17 mouse cellular contexts compared by ENCODE assay signal in the genomic region with DNA sequence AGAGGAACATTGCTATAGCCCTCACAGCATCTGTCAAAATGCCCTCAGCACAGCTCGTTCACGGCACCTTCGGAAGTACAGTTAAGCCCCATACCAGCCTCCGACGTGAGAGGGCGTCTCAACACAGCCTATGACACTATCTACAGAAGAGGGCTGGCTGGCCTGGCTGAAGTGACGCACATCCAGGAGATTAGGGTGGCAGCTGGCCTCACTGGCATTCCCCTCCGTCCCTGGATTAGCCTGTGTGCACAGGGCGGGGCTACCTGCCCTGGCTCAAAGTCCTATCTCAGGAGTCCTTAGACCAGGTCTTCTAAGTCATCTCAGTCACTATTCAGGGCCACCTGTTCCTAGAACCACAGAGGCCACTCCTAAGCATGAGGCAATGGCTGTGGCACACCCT. TPM values are rescaled to one million over a fixed set of nuclear protein-coding genes. Genes with fewer than 3 reads are reported as not detected.
DNase-seq lines count a peak whose midpoint lies in the region; ATAC-seq and TF ChIP-seq lines count a peak whose summit lies in the region.
"Had no signal": no experiment of that assay in that cellular context is flagged by ENCODE, and none has a peak within 500 bp of the region (broad histone marks: within the 10 kb centered on the region; RNA-seq: fewer than 3 reads in every experiment).

No protein-coding gene starts in this region.

- no peak overlapping the region for H3K9ac ChIP-seq in heart, embryonic 15.5 days
- 0 out of 2 replicates have a peak overlapping the region, but pooled peaks have one; percentile 30 for H3K9ac ChIP-seq in intestine, embryonic 16.5 days (ENCODE audit: low read depth, low read length)
- H3K9ac ChIP-seq: forebrain, postnatal 0 days; hindbrain, embryonic 13.5 days; limb, embryonic 15.5 days had no signal

- no peaks in the 10 kb centered on the region for H3K9me3 ChIP-seq in heart, embryonic 15.5 days (replicated peaks)
- no peaks in the 10 kb centered on the region for H3K9me3 ChIP-seq in intestine, embryonic 16.5 days (ENCODE audit: control insufficient read depth, low read length)
- H3K9me3 ChIP-seq: hindbrain, embryonic 13.5 days; limb, embryonic 15.5 days; midbrain, embryonic 10.5 days had no signal

- peaks cover 18% of the 10 kb centered on the region; the same call in 1 of the 2 replicates for H3K36me3 ChIP-seq in heart, embryonic 15.5 days
- H3K36me3 ChIP-seq in intestine, embryonic 16.5 days (ENCODE audit: control insufficient read depth, insufficient read depth, low read length): peaks cover 3% of the 10 kb centered on the region; the same call in 1 of the 2 replicates
- H3K36me3 ChIP-seq in small intestine, adult 2 months (ENCODE audit: control insufficient read depth, insufficient read depth, low read length): peaks cover 45% of the 10 kb centered on the region

- H3K27me3 ChIP-seq in heart, embryonic 15.5 days: no peaks in the 10 kb centered on the region
- no peaks in the 10 kb centered on the region for H3K27me3 ChIP-seq in intestine, embryonic 16.5 days (replicated peaks; ENCODE audit: control insufficient read depth, insufficient read depth, low read length)
- H3K27me3 ChIP-seq in small intestine, adult 2 months (ENCODE audit: control insufficient read depth, insufficient read depth, low read length): no peaks in the 10 kb centered on the region
- H3K27me3 ChIP-seq: hindbrain, embryonic 13.5 days; limb, embryonic 15.5 days had no signal

- TF ChIP-seq POLR2A in small intestine, adult 2 months (IDR thresholded peaks at IDR 0.05; ENCODE audit: low read depth, low read length): 0 out of 2 replicates have a peak, but pooled peaks have one; percentile 10

- H3K27ac ChIP-seq in heart, embryonic 15.5 days: no peak overlapping the region
- H3K27ac ChIP-seq in intestine, embryonic 16.5 days (ENCODE audit: low read length): peak overlapping the region; percentile 92
- peak overlapping the region; percentile 97 for H3K27ac ChIP-seq in small intestine, adult 2 months (ENCODE audit: insufficient read depth, low read depth, low read length)
- H3K27ac ChIP-seq: hindbrain, embryonic 13.5 days had no signal

- no peak for DNase-seq in heart, adult 18-20 months
- peak; percentile 36 to 54 for DNase-seq in lung, adult 18-20 months
- no peak for DNase-seq in lung, postnatal 25 days (ENCODE audit: low spot score)
- DNase-seq in ovary, postnatal 36 days (ENCODE audit: low spot score): no peak
- no peak for DNase-seq in cerebellum, adult 9-11 months
- DNase-seq: adrenal gland, postnatal 10 days; cerebellum, postnatal 10 days; forebrain, postnatal 0 days; gastrocnemius, postnatal 14 days; right cerebral cortex, postnatal 4 days had no signal

- TF ChIP-seq CTCF in small intestine, adult 2 months (IDR thresholded peaks at IDR 0.05; ENCODE audit: extremely low read depth, insufficient read length, insufficient replicate concordance, low read depth, low read length): peak; percentile 69; the same call in 1 of the 2 replicates

- H3K4me1 ChIP-seq in heart, embryonic 15.5 days (replicated peaks): peaks cover 9% of the 10 kb centered on the region
- H3K4me1 ChIP-seq in intestine, embryonic 16.5 days (ENCODE audit: control insufficient read depth, insufficient read depth, low read length): peaks cover 47% of the 10 kb centered on the region
- peaks cover 61% of the 10 kb centered on the region for H3K4me1 ChIP-seq in small intestine, adult 2 months (ENCODE audit: control insufficient read depth, insufficient read depth, insufficient read length, low read length)
- H3K4me1 ChIP-seq: hindbrain, embryonic 13.5 days had no signal

- peak; percentile 13; the same call in 1 of the 2 replicates for ATAC-seq in heart, embryonic 15.5 days (replicated peaks; ENCODE audit: insufficient number of reproducible peaks, insufficient read depth, low FRiP score, low read depth)
- peak; percentile 92 for ATAC-seq in intestine, embryonic 16.5 days
- ATAC-seq: forebrain, postnatal 0 days had no signal

- WGBS in heart, embryonic 15.5 days: 51% methylated on average over 9 of the region's 9 CpGs
- 60% methylated on average over 9 of the region's 9 CpGs for WGBS in intestine, embryonic 16.5 days
- 24% methylated on average over 9 of the region's 9 CpGs for WGBS in small intestine, adult 2 months

- H3K4me2 ChIP-seq in heart, embryonic 15.5 days: no peak overlapping the region
- 0 out of 2 replicates have a peak overlapping the region, but pooled peaks have one; percentile 14 for H3K4me2 ChIP-seq in intestine, embryonic 16.5 days (ENCODE audit: low read depth, low read length)
- H3K4me2 ChIP-seq: hindbrain, embryonic 13.5 days; limb, embryonic 15.5 days had no signal

- no peak overlapping the region for H3K4me3 ChIP-seq in heart, embryonic 15.5 days
- no peak overlapping the region for H3K4me3 ChIP-seq in intestine, embryonic 16.5 days (ENCODE audit: low read length)
- H3K4me3 ChIP-seq in small intestine, adult 2 months (ENCODE audit: low read depth, low read length): no peak overlapping the region
- H3K4me3 ChIP-seq: hindbrain, embryonic 13.5 days; limb, embryonic 15.5 days; midbrain, embryonic 10.5 days had no signal

RNA-seq across cellular contexts. Expression of a gene that starts 12.9 kb away (rescaled TPM):
- polyA plus RNA-seq in heart, embryonic 15.5 days (2015; fragmentation: Nextera tagmentation; extraction: Ambion mirVana): 0.54 and 2.1 TPM in 2 replicates
- 1 to 10 TPM in 1 of 2 experiments, under 1 TPM in 1; 0.17 to 1.1 TPM for total RNA-seq in heart, adult 18-20 months (2021)
- polyA plus RNA-seq in intestine, embryonic 16.5 days (2015; fragmentation: Nextera tagmentation; extraction: Ambion mirVana): 161 and 181 TPM in 2 replicates
- 211 and 406 TPM in 2 replicates for polyA plus RNA-seq in small intestine, adult 2 months (2012; rRNA removed)
- total RNA-seq: adrenal gland, postnatal 10 days; forebrain, postnatal 0 days; neutrophil, adult 5-6 weeks had no signal

Comparison
In these comparisons a context has a peak if more than half of its experiments do, and no peak if none do; other contexts are left out.
1. DNase-seq: peak in lung, adult 18-20 months (2 of 2); none in heart, adult 18-20 months (0 of 2), lung, postnatal 25 days (single experiment), ovary, postnatal 36 days (single experiment) and cerebellum, adult 9-11 months (single experiment).
2. RNA of a gene that starts 12.9 kb away (polyA plus RNA-seq): 211 to 406 TPM in small intestine, adult 2 months and 161 to 181 TPM in intestine, embryonic 16.5 days; 0.54 to 2.1 TPM in heart, embryonic 15.5 days; every median in the first group is over 10 times any median in the second.